Mouse (Mus musculus): Measurements from ENCODE around the gene Col18a1. TPM values are rescaled to one million over a fixed set of nuclear protein-coding genes. Genes with fewer than 3 reads are reported as not detected.

The Col18a1 gene
- polyA plus RNA-seq, 1 experiment: 402 TPM

GRCm38 (mm10) chr10:77098619-77099018, 67.7 kb downstream of the Col18a1 start:
- Histone ChIP-seq H3K4me3 (no peak overlapping the region), H3K27me3 (ENCODE audit: control insufficient read depth, insufficient read depth, insufficient read length) (no peaks in the 10 kb centered on the region), H3K79me2 (ENCODE audit: control insufficient read depth, insufficient read depth) (peaks cover 98% of the 10 kb centered on the region), H3K36me3 (ENCODE audit: control insufficient read depth, insufficient read depth) (peaks cover 14% of the 10 kb centered on the region), H3K4me2 (ENCODE audit: low read depth) (peak overlapping the region; percentile 64), H3ac (ENCODE audit: control insufficient read depth, insufficient read length) (no peak overlapping the region)
- TF ChIP-seq USF1 (IDR thresholded peaks at IDR 0.05; ENCODE audit: low read depth) (no peak), POLR2A (IDR thresholded peaks at IDR 0.05; ENCODE audit: insufficient read length, low read depth) (no peak), POLR2AphosphoS2 (IDR thresholded peaks at IDR 0.05; ENCODE audit: insufficient read length, low read depth) (no peak), CEBPB (IDR thresholded peaks at IDR 0.05; ENCODE audit: insufficient read depth, poor library complexity, severe bottlenecking) (no peak), MYOG (IDR thresholded peaks at IDR 0.05; ENCODE audit: control insufficient read depth in 1 of 3, insufficient read depth in 1 of 3, insufficient read length in 2 of 3, low read depth in 2 of 3) (no peak), MYOD1 (IDR thresholded peaks at IDR 0.05; ENCODE audit: control insufficient read depth in 1 of 3, insufficient read length in 2 of 3, low read depth in 2 of 3) (no peak), SRF (IDR thresholded peaks at IDR 0.05; ENCODE audit: control insufficient read depth, insufficient read length, low read depth) (no peak), MAX (IDR thresholded peaks at IDR 0.05; ENCODE audit: low read depth) (no peak), TCF12 (IDR thresholded peaks at IDR 0.05; ENCODE audit: insufficient read depth, poor library complexity, severe bottlenecking) (no peak), TCF3 (IDR thresholded peaks at IDR 0.05; ENCODE audit: insufficient read length, low read depth) (no peak), E2F4 (IDR thresholded peaks at IDR 0.05; ENCODE audit: insufficient read depth) (no peak), REST (IDR thresholded peaks at IDR 0.05; ENCODE audit: insufficient read depth, insufficient read length) (no peak)

GRCm38 (mm10) chr10:77097890-77098200, 68.5 kb downstream of the Col18a1 start:
- no peak for TF ChIP-seq TCF3 (IDR thresholded peaks at IDR 0.05; ENCODE audit: insufficient read length, low read depth)
- no peak for TF ChIP-seq MYOD1 (IDR thresholded peaks at IDR 0.05; ENCODE audit: control insufficient read depth in 1 of 3, insufficient read length in 2 of 3, low read depth in 2 of 3)
- no peak for TF ChIP-seq TCF12 (IDR thresholded peaks at IDR 0.05; ENCODE audit: insufficient read depth, poor library complexity, severe bottlenecking)
- no peak for TF ChIP-seq POLR2A (IDR thresholded peaks at IDR 0.05; ENCODE audit: insufficient read length, low read depth)
- peak in 1 of 3 experiments; percentile 0 for TF ChIP-seq MYOG (IDR thresholded peaks at IDR 0.05; ENCODE audit: control insufficient read depth in 1 of 3, insufficient read depth in 1 of 3, insufficient read length in 2 of 3, low read depth in 2 of 3)
- Histone ChIP-seq H3K36me3 (ENCODE audit: control insufficient read depth, insufficient read depth) (peaks cover 20% of the 10 kb centered on the region), H3K79me2 (ENCODE audit: control insufficient read depth, insufficient read depth) (peaks cover 96% of the 10 kb centered on the region), H3K27me3 (ENCODE audit: control insufficient read depth, insufficient read depth, insufficient read length) (no peaks in the 10 kb centered on the region), H3ac (ENCODE audit: control insufficient read depth, insufficient read length) (no peak overlapping the region), H3K4me3 (no peak overlapping the region), H3K4me2 (ENCODE audit: low read depth) (peak overlapping the region; percentile 64)

GRCm38 (mm10) chr10:77097006-77097889, 69.1 kb downstream of the Col18a1 start:
- peak overlapping the region; percentile 64 for H3K4me2 ChIP-seq (ENCODE audit: low read depth)
- peaks cover 26% of the 10 kb centered on the region for H3K36me3 ChIP-seq (ENCODE audit: control insufficient read depth, insufficient read depth)
- no peak overlapping the region for H3K4me3 ChIP-seq
- peaks cover 96% of the 10 kb centered on the region for H3K79me2 ChIP-seq (ENCODE audit: control insufficient read depth, insufficient read depth)
- TF ChIP-seq CEBPB (IDR thresholded peaks at IDR 0.05; ENCODE audit: insufficient read depth, poor library complexity, severe bottlenecking) (no peak), MYOG (IDR thresholded peaks at IDR 0.05; ENCODE audit: control insufficient read depth in 1 of 3, insufficient read depth in 1 of 3, insufficient read length in 2 of 3, low read depth in 2 of 3) (peak in 1 of 3 experiments; percentile 22)
- no peak overlapping the region for H3ac ChIP-seq (ENCODE audit: control insufficient read depth, insufficient read length)
- H3K27me3 ChIP-seq (ENCODE audit: control insufficient read depth, insufficient read depth, insufficient read length): no peaks in the 10 kb centered on the region

GRCm38 (mm10) chr10:77095666-77096065, 70.7 kb downstream of the Col18a1 start:
- Histone ChIP-seq H3K27me3 (ENCODE audit: control insufficient read depth, insufficient read depth, insufficient read length) (no peaks in the 10 kb centered on the region), H3K4me2 (ENCODE audit: low read depth) (no peak overlapping the region), H3K79me2 (ENCODE audit: control insufficient read depth, insufficient read depth) (peaks cover 96% of the 10 kb centered on the region), H3K36me3 (ENCODE audit: control insufficient read depth, insufficient read depth) (peaks cover 26% of the 10 kb centered on the region), H3K4me3 (no peak overlapping the region), H3ac (ENCODE audit: control insufficient read depth, insufficient read length) (no peak overlapping the region)
- no peak for TF ChIP-seq SRF (IDR thresholded peaks at IDR 0.05; ENCODE audit: control insufficient read depth, insufficient read length, low read depth)
- TF ChIP-seq MYOD1 (IDR thresholded peaks at IDR 0.05; ENCODE audit: control insufficient read depth in 1 of 3, insufficient read length in 2 of 3, low read depth in 2 of 3): no peak
- TF ChIP-seq TCF3 (IDR thresholded peaks at IDR 0.05; ENCODE audit: insufficient read length, low read depth): no peak
- no peak for TF ChIP-seq TCF12 (IDR thresholded peaks at IDR 0.05; ENCODE audit: insufficient read depth, poor library complexity, severe bottlenecking)
- no peak for TF ChIP-seq USF1 (IDR thresholded peaks at IDR 0.05; ENCODE audit: low read depth)
- TF ChIP-seq POLR2A (IDR thresholded peaks at IDR 0.05; ENCODE audit: insufficient read length, low read depth): no peak
- TF ChIP-seq REST (IDR thresholded peaks at IDR 0.05; ENCODE audit: insufficient read depth, insufficient read length): no peak
- TF ChIP-seq MYOG (IDR thresholded peaks at IDR 0.05; ENCODE audit: control insufficient read depth in 1 of 3, insufficient read depth in 1 of 3, insufficient read length in 2 of 3, low read depth in 2 of 3): no peak
- no peak for TF ChIP-seq CEBPB (IDR thresholded peaks at IDR 0.05; ENCODE audit: insufficient read depth, poor library complexity, severe bottlenecking)
- TF ChIP-seq MAX (IDR thresholded peaks at IDR 0.05; ENCODE audit: low read depth): no peak
- TF ChIP-seq E2F4 (IDR thresholded peaks at IDR 0.05; ENCODE audit: insufficient read depth): no peak
- TF ChIP-seq POLR2AphosphoS2 (IDR thresholded peaks at IDR 0.05; ENCODE audit: insufficient read length, low read depth): no peak

- no peak for TF ChIP-seq E2F4 (IDR thresholded peaks at IDR 0.05; ENCODE audit: insufficient read depth)
- Histone ChIP-seq H3K79me2 (ENCODE audit: control insufficient read depth, insufficient read depth) (peaks cover 96% of the 10 kb centered on the region), H3K27me3 (ENCODE audit: control insufficient read depth, insufficient read depth, insufficient read length) (no peaks in the 10 kb centered on the region), H3K36me3 (ENCODE audit: control insufficient read depth, insufficient read depth) (peaks cover 26% of the 10 kb centered on the region), H3K4me2 (ENCODE audit: low read depth) (no peak overlapping the region), H3ac (ENCODE audit: control insufficient read depth, insufficient read length) (no peak overlapping the region), H3K4me3 (no peak overlapping the region)
These were observed 72.5 kb downstream of the Col18a1 start for GRCm38 (mm10) chr10:77093817-77094216.

Data from myocyte (in vitro differentiated cells).